Mouse (Mus musculus) layer of hippocampus, postnatal 36 days (tissue): Measurements from ENCODE around the gene Zswim5. TPM values are rescaled to one million over a fixed set of nuclear protein-coding genes. Genes with fewer than 3 reads are reported as not detected.

Source experiments
- DNase-seq, 2 experiments: peaks; one replicate each; pipeline ENCODE4 v3.0.0; 2022
- total RNA-seq, 2 experiments: library from RNA; stranded (reverse); gene quantifications; 2 replicates each; pipeline ENCODE4 v1.2.3; 2021

Gene Zswim5
- total RNA-seq, 2 experiments from 2014 or later = 17.6 to 18.5 TPM

GRCm38 (mm10) chr4:116928006-116928651 lies 51.0 kb downstream of the Zswim5 start:
- DNase-seq = no peak

GRCm38 (mm10) chr4:116939585-116939984 lies 62.4 kb downstream of the Zswim5 start:
- no peak for DNase-seq

- no peak for DNase-seq
These were observed 65.5 kb downstream of the Zswim5 start for GRCm38 (mm10) chr4:116942695-116943094.

GRCm38 (mm10) chr4:116944055-116944454 lies 66.9 kb downstream of the Zswim5 start:
- no peak for DNase-seq

- no peak for DNase-seq
These were observed 74.5 kb downstream of the Zswim5 start for GRCm38 (mm10) chr4:116951642-116952041.

GRCm38 (mm10) chr4:116954951-116955350 lies 77.8 kb downstream of the Zswim5 start:
- no peak for DNase-seq

- no peak for DNase-seq
These were observed 99.3 kb downstream of the Zswim5 start for GRCm38 (mm10) chr4:116976503-116976902.

- no peak for DNase-seq
These were observed 108.5 kb downstream of the Zswim5 start for GRCm38 (mm10) chr4:116985681-116986080.

GRCm38 (mm10) chr4:116986400-116987121 lies 109.4 kb downstream of the Zswim5 start:
- DNase-seq = peak; percentile 68 to 74

GRCm38 (mm10) chr4:116987122-116987456 lies 109.9 kb downstream of the Zswim5 start:
- no peak for DNase-seq

GRCm38 (mm10) chr4:116989731-116990130 lies 112.6 kb downstream of the Zswim5 start:
- DNase-seq = no peak

GRCm38 (mm10) chr4:116991366-116991765 lies 114.2 kb downstream of the Zswim5 start:
- peak; percentile 77 to 82 for DNase-seq

GRCm38 (mm10) chr4:116993672-116994621 lies 116.8 kb downstream of the Zswim5 start, which contains the start of gene Urod:
Gene Urod, minus strand, starts transcription at chr4:116994413.
- DNase-seq = peak; percentile 94

GRCm38 (mm10) chr4:116995131-116995797 lies 118.1 kb downstream of the Zswim5 start, which contains the start of gene Hectd3:
Gene Hectd3, plus strand, starts transcription at chr4:116995317.
- DNase-seq = peak; percentile 42

- DNase-seq = no peak
These were observed 118.6 kb downstream of the Zswim5 start for GRCm38 (mm10) chr4:116995798-116996135.

GRCm38 (mm10) chr4:116999513-117000154 lies 122.5 kb downstream of the Zswim5 start:
- DNase-seq = no peak

GRCm38 (mm10) chr4:117001957-117002356 lies 124.8 kb downstream of the Zswim5 start:
- DNase-seq = no peak

- DNase-seq = peak in 1 of 2 experiments; percentile 34
These were observed 125.7 kb downstream of the Zswim5 start for GRCm38 (mm10) chr4:117002543-117003521.

GRCm38 (mm10) chr4:117004649-117005048 lies 127.5 kb downstream of the Zswim5 start:
- DNase-seq = no peak

GRCm38 (mm10) chr4:117005611-117006400 lies 128.6 kb downstream of the Zswim5 start:
- DNase-seq = no peak
